Mouse (Mus musculus) kidney, adult 9 months (tissue): ENCODE results near the gene Cnot2.

Experiments used
- DNase-seq: peaks from one replicate; pipeline ENCODE4 v3.0.0; 2022

Cnot2 gene

GRCm38 (mm10) chr10:116473759-116474549, 107.4 kb downstream of the Cnot2 start, which contains the start of gene Kcnmb4:
TSS of gene Kcnmb4 (minus strand) at chr10:116473878.
- DNase-seq: no peak

DNA sequence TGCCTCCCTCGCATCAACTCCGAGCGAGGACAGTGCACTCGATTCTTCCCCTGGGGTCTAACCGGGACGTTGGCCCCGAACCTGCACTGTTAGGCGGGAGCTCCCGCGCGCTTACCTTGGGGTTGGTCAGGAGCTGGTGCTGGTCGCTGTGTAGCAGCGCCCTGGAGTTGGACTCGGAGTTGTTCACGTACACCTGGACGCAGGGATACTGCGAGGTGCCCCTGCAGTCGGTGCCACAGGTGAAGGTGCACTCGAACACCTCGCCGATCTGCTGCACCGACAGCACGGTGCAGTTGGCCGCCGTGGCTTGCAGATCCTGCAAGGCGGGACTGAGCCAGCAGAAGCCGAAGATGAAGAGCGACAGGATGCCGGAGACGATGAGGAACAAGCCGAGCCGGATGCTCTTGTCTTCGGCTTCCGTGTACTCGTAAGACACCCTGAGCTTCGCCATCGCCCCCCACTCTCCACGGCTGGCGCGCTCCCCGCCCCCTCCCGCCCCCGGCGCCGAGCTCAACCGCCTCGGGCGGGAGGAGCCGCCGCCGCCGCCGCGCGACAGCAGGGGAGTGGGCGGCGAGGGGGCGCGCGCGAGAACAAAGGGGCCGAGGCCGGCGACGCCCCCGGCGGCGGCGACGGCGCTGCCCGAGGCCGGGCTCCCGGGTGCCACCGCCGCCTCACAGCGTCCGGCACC, 108.1 kb downstream of the Cnot2 start:
- DNase-seq: no peak

DNA sequence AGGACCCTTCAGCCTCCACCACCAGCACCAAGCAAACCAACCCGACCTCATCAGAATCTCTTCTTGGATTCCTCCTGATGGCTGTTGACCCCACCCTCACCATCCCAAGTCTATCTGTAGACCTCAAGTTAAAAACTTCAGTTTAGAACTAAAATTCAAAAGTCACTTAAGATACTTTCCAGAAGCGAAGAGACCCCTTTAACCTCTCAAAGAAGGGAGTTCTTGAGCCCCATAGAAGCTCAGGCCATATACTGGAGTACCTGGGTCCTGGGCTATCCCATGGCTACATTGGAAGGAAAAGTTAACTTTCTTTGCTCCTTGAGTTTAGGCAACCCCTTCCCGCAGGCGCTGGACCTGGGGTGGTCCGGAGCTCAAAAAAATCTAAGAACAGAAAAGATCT, 108.7 kb downstream of the Cnot2 start:
- no peak for DNase-seq

GRCm38 (mm10) chr10:116470306-116470925, 110.9 kb downstream of the Cnot2 start:
- DNase-seq: no peak

DNA sequence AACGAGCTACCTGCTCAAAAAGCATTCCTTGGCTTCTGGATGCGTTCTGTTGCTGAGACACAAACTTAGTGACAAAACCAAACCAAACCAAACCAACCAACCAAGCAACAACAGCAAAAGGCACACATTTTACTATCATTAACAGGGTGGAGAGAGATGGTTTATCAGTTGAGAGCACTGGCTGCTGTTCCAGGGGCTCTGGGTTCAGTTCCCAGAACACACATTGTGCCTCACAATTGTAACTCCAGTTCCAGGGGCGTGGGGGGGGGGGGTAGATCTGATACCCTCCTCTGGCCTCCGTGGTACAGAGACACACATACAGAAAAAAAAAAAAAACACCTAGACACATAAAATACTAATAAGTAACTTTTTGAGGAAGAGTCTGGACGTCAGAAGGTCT, 113.2 kb downstream of the Cnot2 start:
- DNase-seq: no peak

DNA sequence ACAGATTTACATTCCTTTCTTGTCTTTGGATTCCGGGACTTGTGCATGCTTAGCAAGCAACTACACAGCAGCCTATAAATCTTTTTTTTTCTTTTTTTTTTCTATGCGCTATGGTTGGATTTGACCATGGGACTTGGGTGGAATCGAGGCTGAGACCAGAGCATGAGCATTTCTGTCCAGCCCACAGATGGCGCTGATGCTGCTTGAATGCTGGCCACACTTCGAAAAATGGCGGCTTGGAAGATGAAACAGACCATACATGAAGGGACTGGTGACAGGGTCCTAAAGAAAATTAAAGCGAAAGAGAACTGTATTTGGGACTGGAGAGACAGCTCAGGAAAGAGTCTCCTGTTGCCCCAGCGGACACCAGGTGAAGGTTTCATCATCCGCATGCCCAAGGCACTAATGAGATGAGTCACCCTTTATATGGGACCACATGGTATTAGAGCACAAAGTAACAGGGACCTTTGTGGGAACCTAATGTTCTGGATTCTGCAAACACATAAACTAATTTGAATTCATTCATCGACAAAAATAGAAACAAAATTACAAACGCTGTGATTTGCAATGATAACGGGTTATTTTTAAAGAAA, 117.5 kb downstream of the Cnot2 start:
- DNase-seq: no peak

- no peak for DNase-seq
Observed at GRCm38 (mm10) chr10:116461443-116461842, 119.9 kb downstream of the Cnot2 start.

GRCm38 (mm10) chr10:116458786-116459185, 122.5 kb downstream of the Cnot2 start:
- no peak for DNase-seq

GRCm38 (mm10) chr10:116452771-116453170, 128.5 kb downstream of the Cnot2 start:
- DNase-seq: no peak

GRCm38 (mm10) chr10:116450621-116451020, 130.7 kb downstream of the Cnot2 start:
- no peak for DNase-seq

DNA sequence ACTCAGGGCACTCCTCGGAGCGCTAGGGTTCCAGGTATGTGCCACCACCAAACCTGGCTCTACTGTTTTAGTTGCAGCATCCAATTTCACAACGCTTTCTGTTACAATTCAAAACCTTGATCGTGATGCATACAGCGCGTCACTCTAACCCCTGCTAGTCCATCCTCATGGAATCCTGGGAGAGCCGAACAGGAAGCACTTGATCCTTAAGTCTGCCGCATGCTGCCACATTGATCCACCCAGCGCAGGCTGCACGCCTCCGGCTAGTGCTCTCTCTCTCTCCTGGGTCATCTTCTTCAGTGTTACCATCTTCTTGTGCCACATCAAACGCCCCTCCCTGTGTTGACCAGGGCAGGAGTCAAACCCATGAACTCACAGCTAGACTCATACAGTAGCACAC, 133.1 kb downstream of the Cnot2 start:
- no peak for DNase-seq

GRCm38 (mm10) chr10:116447176-116447575, 134.1 kb downstream of the Cnot2 start:
- DNase-seq: no peak

DNA sequence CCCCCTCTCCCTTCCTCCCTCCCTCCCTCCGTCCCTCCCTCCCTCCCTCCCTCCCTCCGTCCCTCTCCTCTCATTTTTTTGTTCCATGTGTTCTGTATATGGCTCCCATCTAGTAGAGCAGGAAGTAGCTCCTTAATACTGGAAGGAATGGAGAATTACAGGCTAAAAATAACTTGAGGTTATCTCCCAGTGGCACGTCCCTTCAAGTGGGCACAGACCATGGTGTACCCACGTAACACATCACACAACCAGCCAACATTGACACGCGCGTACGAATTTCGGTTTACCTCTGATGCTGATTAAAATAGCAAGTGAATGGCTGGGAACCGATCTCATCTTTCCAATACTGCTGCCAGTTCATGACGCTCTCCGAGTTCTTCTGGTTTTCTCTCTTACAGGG, 135.3 kb downstream of the Cnot2 start:
- DNase-seq: no peak

DNA sequence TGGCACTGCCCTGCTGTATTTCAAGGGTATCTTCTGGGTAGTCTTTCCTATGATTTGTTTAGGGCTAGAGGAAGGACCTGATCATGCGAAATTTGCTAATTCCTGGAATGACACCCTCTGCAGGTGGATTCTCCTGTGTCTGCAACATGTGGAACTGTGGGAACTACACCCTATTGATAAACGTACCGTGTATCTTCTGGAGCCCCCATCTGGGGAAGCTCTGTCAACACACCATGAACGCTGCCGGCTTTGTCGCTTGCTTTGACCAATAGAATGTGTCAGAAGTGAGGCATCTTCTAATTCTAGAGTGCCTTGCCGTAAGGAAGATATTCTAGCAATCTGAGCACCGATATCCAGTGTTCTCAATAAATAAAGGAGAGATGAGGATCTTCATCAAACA, 136.5 kb downstream of the Cnot2 start:
- DNase-seq: no peak

DNA sequence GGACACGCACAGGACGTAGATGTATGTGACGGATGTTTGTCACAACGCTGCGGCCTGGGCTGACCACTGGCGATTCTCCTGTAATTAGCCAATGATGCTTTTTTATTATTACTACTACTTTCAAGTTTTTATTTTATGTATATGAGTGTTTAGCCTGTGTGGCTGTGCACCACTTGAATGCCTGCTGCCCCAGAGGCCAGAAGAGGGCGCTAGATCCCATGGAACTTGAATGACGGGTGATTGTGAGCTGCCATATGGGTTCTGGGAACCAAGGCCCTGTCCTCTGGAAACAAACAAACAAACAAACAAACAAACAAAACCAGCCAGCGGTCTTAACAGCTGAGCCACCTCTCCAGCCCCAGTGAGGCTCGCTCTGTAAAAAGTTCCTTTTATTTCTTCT, 136.9 kb downstream of the Cnot2 start:
- no peak for DNase-seq

GRCm38 (mm10) chr10:116440946-116441345, 140.4 kb downstream of the Cnot2 start:
- no peak for DNase-seq

- no peak for DNase-seq
Observed at GRCm38 (mm10) chr10:116440088-116440487, 141.2 kb downstream of the Cnot2 start.

DNA sequence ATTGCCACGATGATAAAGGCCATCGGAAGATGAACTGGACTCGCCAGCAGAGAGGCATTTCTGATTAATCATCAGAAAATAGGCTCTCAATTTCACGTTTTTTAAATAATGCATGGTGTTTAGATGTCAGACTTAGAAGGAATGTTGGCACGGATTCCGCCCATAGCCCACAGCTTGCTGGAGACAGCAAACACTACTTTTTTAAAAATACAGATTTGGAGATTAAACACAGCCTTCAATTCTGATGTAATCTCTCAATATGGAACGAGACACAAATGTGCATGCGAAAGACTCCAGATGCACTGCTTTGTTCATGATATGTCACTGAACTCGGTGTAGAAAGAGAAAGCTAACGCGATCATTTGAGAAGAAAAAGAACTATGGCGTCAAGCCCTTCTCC, 145.9 kb downstream of the Cnot2 start:
- DNase-seq: no peak
